Mouse (Mus musculus) adrenal gland, postnatal 10 days (tissue): Measurements from ENCODE around the gene Ceacam1. TPM values are rescaled to one million over a fixed set of nuclear protein-coding genes. Genes with fewer than 3 reads are reported as not detected.

Source experiments
- total RNA-seq, 2 experiments: library from RNA; stranded (reverse); gene quantifications; 2 replicates each; pipeline ENCODE4 v1.2.3; 2021

The Ceacam1 gene
- total RNA-seq, 2 experiments from 2014 or later, result 16.0 to 21.7 TPM

Other genes with a start within 250 kb of the Ceacam1 start
- 10 to 100 TPM; 92.5 to 96.7 TPM for gene Gsk3a, start 239.8 kb downstream of the Ceacam1 start, total RNA-seq
- 10 to 100 TPM; 33.0 to 42.3 TPM for gene Erf, start 226.8 kb downstream of the Ceacam1 start, total RNA-seq
- gene Cic, start 209.9 kb downstream of the Ceacam1 start, total RNA-seq, result 100 to 1,000 TPM in 1 of 2 experiments, 10 to 100 TPM in 1; 92.7 to 116 TPM
- 10 to 100 TPM; 38.1 to 39.7 TPM for gene Pafah1b3, start 179.6 kb downstream of the Ceacam1 start, total RNA-seq
- not detected for gene Prr19, start 176.2 kb downstream of the Ceacam1 start, total RNA-seq
- 1 to 10 TPM; 1.1 to 2.2 TPM for gene Tmem145, start 171.5 kb downstream of the Ceacam1 start, total RNA-seq
- gene Megf8, start 160.4 kb downstream of the Ceacam1 start, total RNA-seq, result 10 to 100 TPM; 31.1 to 41.0 TPM
- gene Cnfn, start 107.9 kb downstream of the Ceacam1 start, total RNA-seq, result not detected
- gene Lipe, start 78.9 kb downstream of the Ceacam1 start, total RNA-seq, result 100 to 1,000 TPM; 391 to 441 TPM
- gene Cxcl17, start 64.7 kb downstream of the Ceacam1 start, total RNA-seq, result not detected
- gene Ceacam2, start 62.3 kb upstream of the Ceacam1 start, total RNA-seq, result 1 to 10 TPM; 2.0 to 3.4 TPM
- not detected for gene Erich4, start 138.3 kb upstream of the Ceacam1 start, total RNA-seq
- 10 to 100 TPM; 36.2 to 51.7 TPM for gene Dmac2, start 141.8 kb upstream of the Ceacam1 start, total RNA-seq
- 1 to 10 TPM; 4.0 TPM for gene B3gnt8, start 149.1 kb upstream of the Ceacam1 start, total RNA-seq
- 100 to 1,000 TPM; 251 to 252 TPM for gene Bckdha, start 181.4 kb upstream of the Ceacam1 start, total RNA-seq
- gene Exosc5, start 181.6 kb upstream of the Ceacam1 start, total RNA-seq, result 10 to 100 TPM; 45.3 to 50.6 TPM
- 1 to 10 TPM in 1 of 2 experiments, under 1 TPM in 1; 0.90 to 1.9 TPM for gene Tmem91, start 197.6 kb upstream of the Ceacam1 start, total RNA-seq
- gene B9d2, start 203.2 kb upstream of the Ceacam1 start, total RNA-seq, result 10 to 100 TPM; 15.7 to 19.0 TPM
- gene Tgfb1, start 209.4 kb upstream of the Ceacam1 start, total RNA-seq, result 10 to 100 TPM; 48.7 to 49.6 TPM
- gene Ccdc97, start 241.5 kb upstream of the Ceacam1 start, total RNA-seq, result 10 to 100 TPM; 40.4 to 46.1 TPM